Mouse (Mus musculus) MEL (cell line): Measurements from ENCODE around the gene Dyrk3. TPM values are rescaled to one million over a fixed set of nuclear protein-coding genes. Genes with fewer than 3 reads are reported as not detected.
A peak's percentile ranks its signal among the peaks of the same experiment; 100 is the strongest.

Experiments
- DNase-seq: peaks from one replicate; pipeline ENCODE4 v3.0.0; 2011; ENCODE audit warnings: low read depth, low spot score
- H3K27ac ChIP-seq: 2 replicates; pipeline ENCODE4 v1.5.1; 2012; ENCODE audit warnings: low read depth, mild to moderate bottlenecking, control low read depth, low read length, moderate library complexity; ENCODE audit not compliant: control insufficient read depth
- H3K27me3 ChIP-seq, 2 experiments: fragments of 150-350 bp in 1 of 2; sonication (generic) in 1 of 2; 2 replicates each; pipeline ENCODE4 v1.6.1; 2012; ENCODE audit warnings: low read length in 2 of 2, mild to moderate bottlenecking in 2 of 2, improper control_type of control experiment in 1 of 2, moderate library complexity in 1 of 2; ENCODE audit not compliant: insufficient read depth in 2 of 2, control insufficient read depth in 1 of 2
- H3K36me3 ChIP-seq, 2 experiments: 2 replicates each; pipeline ENCODE4 v1.6.1; 2012 to 2014; ENCODE audit warnings: low read length in 2 of 2, improper control_type of control experiment in 1 of 2, inconsistent platforms in 1 of 2, mild to moderate bottlenecking in 1 of 2; ENCODE audit not compliant: insufficient read depth in 2 of 2, control insufficient read depth in 1 of 2
- H3K4me1 ChIP-seq, 2 experiments: fragments of 150-350 bp in 1 of 2; sonication (generic) in 1 of 2; 2 replicates each; pipeline ENCODE4 v1.6.1; 2012; ENCODE audit warnings: low read length in 2 of 2, improper control_type of control experiment in 1 of 2, mild to moderate bottlenecking in 1 of 2; ENCODE audit not compliant: insufficient read depth in 2 of 2, control insufficient read depth in 1 of 2
- H3K4me3 ChIP-seq, 2 experiments: fragments of 150-350 bp in 1 of 2; sonication (generic) in 1 of 2; 2 replicates each; pipeline ENCODE4 v1.5.1; 2012; ENCODE audit warnings: low read depth in 2 of 2, low read length in 2 of 2, mild to moderate bottlenecking in 2 of 2, moderate library complexity in 2 of 2, control low read depth in 1 of 2, improper control_type of control experiment in 1 of 2; ENCODE audit not compliant: control insufficient read depth in 1 of 2, insufficient read depth in 1 of 2
- H3K79me2 ChIP-seq: 2 replicates; pipeline ENCODE4 v1.6.1; 2012; ENCODE audit warnings: mild to moderate bottlenecking, low read length, moderate library complexity; ENCODE audit not compliant: control insufficient read depth, poor library complexity, insufficient read depth
- H3K9ac ChIP-seq: 2 replicates; pipeline ENCODE4 v1.6.1; 2012; ENCODE audit warnings: low read depth, mild to moderate bottlenecking, control low read depth, low read length, moderate library complexity; ENCODE audit not compliant: control insufficient read depth, poor library complexity, severe bottlenecking
- H3K9me3 ChIP-seq: fragments of 150-350 bp; sonication (generic); replicated peaks from 2 replicates; pipeline ENCODE4 v1.6.1; 2012; ENCODE audit warnings: mild to moderate bottlenecking, low read length, improper control_type of control experiment, moderate library complexity; ENCODE audit not compliant: insufficient read depth
- BHLHE40 ChIP-seq: IDR thresholded peaks from 2 replicates; pipeline ENCODE4 v1.6.1; 2012; ENCODE audit warnings: low read depth, mild to moderate bottlenecking, inconsistent platforms, low read length, improper control_type of control experiment, borderline replicate concordance
- CHD2 ChIP-seq: IDR thresholded peaks from 2 replicates; pipeline ENCODE4 v1.6.1; 2011; ENCODE audit warnings: low read length, improper control_type of control experiment
- CTCF ChIP-seq, 3 experiments: IDR thresholded peaks in 2 of 3; conservative IDR thresholded peaks in 1 of 3; 2 replicates each; pipeline ENCODE4 v1.5.1; 2011 to 2012; ENCODE audit warnings: low read length in 3 of 3, low read depth in 2 of 3, mild to moderate bottlenecking in 2 of 3, improper control_type of control experiment in 1 of 3, inconsistent platforms in 1 of 3, mixed read lengths in 1 of 3, moderate library complexity in 1 of 3; ENCODE audit not compliant: control insufficient read depth in 1 of 3, insufficient read depth in 1 of 3, poor library complexity in 1 of 3, severe bottlenecking in 1 of 3
- ELF1 ChIP-seq: IDR thresholded peaks from 2 replicates; pipeline ENCODE4 v1.6.1; 2014; ENCODE audit warnings: low read depth, mild to moderate bottlenecking, inconsistent platforms, low read length, improper control_type of control experiment, moderate library complexity
- EP300 ChIP-seq, 2 experiments: IDR thresholded peaks; 2 replicates each; pipeline ENCODE4 v1.6.1; 2011; ENCODE audit warnings: improper control_type of control experiment in 2 of 2, low read length in 2 of 2, low read depth in 1 of 2, mild to moderate bottlenecking in 1 of 2
- ETS1 ChIP-seq: IDR thresholded peaks from 2 replicates; pipeline ENCODE4 v1.6.1; 2012; ENCODE audit warnings: low read depth, mild to moderate bottlenecking, inconsistent platforms, low read length, improper control_type of control experiment, moderate library complexity
- HCFC1 ChIP-seq: IDR thresholded peaks from 2 replicates; pipeline ENCODE4 v1.6.1; 2012; ENCODE audit warnings: low read depth, mild to moderate bottlenecking, inconsistent platforms, low read length, improper control_type of control experiment, moderate library complexity
- KAT2A ChIP-seq: conservative IDR thresholded peaks from 2 replicates; pipeline ENCODE4 v1.6.1; 2012; ENCODE audit warnings: low read depth, low read length, improper control_type of control experiment, inconsistent platforms
- MEF2A ChIP-seq: IDR thresholded peaks from 2 replicates; pipeline ENCODE4 v1.6.1; 2014; ENCODE audit warnings: low read depth, mild to moderate bottlenecking, inconsistent platforms, low read length, improper control_type of control experiment; ENCODE audit not compliant: poor library complexity, insufficient replicate concordance, severe bottlenecking; ENCODE audit errors: extremely low read depth
- MXI1 ChIP-seq: IDR thresholded peaks from 2 replicates; pipeline ENCODE4 v1.6.1; 2011; ENCODE audit warnings: mild to moderate bottlenecking, low read depth, low read length, improper control_type of control experiment
- NRF1 ChIP-seq: IDR thresholded peaks from 2 replicates; pipeline ENCODE4 v1.6.1; 2014; ENCODE audit warnings: low read depth, mild to moderate bottlenecking, inconsistent platforms, low read length, improper control_type of control experiment, moderate library complexity; ENCODE audit not compliant: poor library complexity, insufficient read depth, severe bottlenecking
- RCOR1 ChIP-seq: IDR thresholded peaks from 2 replicates; pipeline ENCODE4 v1.6.1; 2012; ENCODE audit warnings: low read depth, mild to moderate bottlenecking, inconsistent platforms, low read length, improper control_type of control experiment
- SIN3A ChIP-seq: IDR thresholded peaks from 2 replicates; pipeline ENCODE4 v1.6.1; 2012; ENCODE audit warnings: low read length, improper control_type of control experiment, inconsistent platforms
- SMC3 ChIP-seq: IDR thresholded peaks from 2 replicates; pipeline ENCODE4 v1.6.1; 2011; ENCODE audit warnings: low read depth, low read length, improper control_type of control experiment
- TCF12 ChIP-seq: IDR thresholded peaks from 2 replicates; pipeline ENCODE4 v1.6.1; 2014; ENCODE audit warnings: low read depth, mild to moderate bottlenecking, inconsistent platforms, low read length, improper control_type of control experiment, moderate library complexity
- UBTF ChIP-seq: IDR thresholded peaks from 2 replicates; pipeline ENCODE4 v1.6.1; 2012; ENCODE audit warnings: low read depth, mild to moderate bottlenecking, inconsistent platforms, low read length, improper control_type of control experiment, moderate library complexity, borderline replicate concordance; ENCODE audit not compliant: insufficient read depth
- ZC3H11A ChIP-seq: IDR thresholded peaks from 2 replicates; pipeline ENCODE4 v1.6.1; 2012; ENCODE audit warnings: low read depth, mild to moderate bottlenecking, inconsistent platforms, low read length, improper control_type of control experiment
- ZMIZ1 ChIP-seq: IDR thresholded peaks from 2 replicates; pipeline ENCODE4 v1.6.1; 2012; ENCODE audit warnings: low read depth, mild to moderate bottlenecking, inconsistent platforms, low read length, improper control_type of control experiment, moderate library complexity
- polyA plus RNA-seq, 2 experiments: library from polyadenylated mRNA; stranded (reverse) in 1 of 2; unstranded in 1 of 2; fragments of >175 nt in 1 of 2; fragments of >200 nt in 1 of 2; gene quantifications; 2 replicates each; pipeline versions ENCODE4 v1.2.1 to v1.2.4; 2012; ENCODE audit warnings: low replicate concordance in 2 of 2, low read depth in 1 of 2; ENCODE audit not compliant: insufficient read length in 2 of 2, insufficient read depth in 1 of 2, missing spikeins in 1 of 2
- total RNA-seq: library from RNA; depleted of rRNA; stranded (reverse); fragments of 300-350 nt; gene quantifications from 2 replicates; pipeline ENCODE4 v1.2.3, GENCODE M21; 2012

The Dyrk3 gene
- total and polyA plus RNA-seq, 3 experiments: 8.6 to 11.8 TPM; not detected in 1

DNA sequence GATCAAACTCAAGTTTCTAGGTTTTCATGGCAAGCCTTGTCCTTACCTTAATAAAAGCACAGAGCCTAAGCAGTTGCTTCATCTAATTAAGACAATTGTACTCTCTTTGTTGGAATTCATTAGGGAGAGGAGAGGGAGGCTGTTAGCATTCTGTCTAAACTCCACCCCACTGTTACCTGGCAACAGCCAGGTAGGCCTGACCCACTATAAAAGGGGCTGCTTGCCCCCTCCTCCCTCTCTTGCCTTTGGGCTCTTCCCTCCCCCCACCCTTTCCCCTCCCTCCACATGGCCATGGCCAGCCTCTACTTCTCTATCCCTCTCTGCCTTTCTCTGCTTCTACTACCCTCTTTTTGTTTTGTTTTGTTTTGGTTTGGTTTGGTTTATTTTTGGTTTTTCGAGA, 11.4 kb upstream of the Dyrk3 start:
- H3K27me3 ChIP-seq: no peaks in the 10 kb centered on the region
- no peak overlapping the region for H3K4me3 ChIP-seq
- H3K4me1 ChIP-seq: peaks cover 7 to 11% of the 10 kb centered on the region in 2 experiments
- H3K9me3 ChIP-seq: no peaks in the 10 kb centered on the region
- no peak overlapping the region for H3K27ac ChIP-seq
- no peak for DNase-seq
- TF ChIP-seq NRF1: no peak
- no peak for TF ChIP-seq KAT2A
- TF ChIP-seq TCF12: no peak
- TF ChIP-seq SMC3: no peak
- no peak for TF ChIP-seq EP300 (IDR thresholded peaks at IDR 0.05; ENCODE audit: low read depth in 1 of 2, low read length in 2 of 2)
- no peak for TF ChIP-seq ZC3H11A
- TF ChIP-seq MEF2A: no peak
- peaks cover 10% of the 10 kb centered on the region for H3K79me2 ChIP-seq
- no peak overlapping the region for H3K9ac ChIP-seq
- H3K36me3 ChIP-seq: peaks cover 0 to 24% of the 10 kb centered on the region in 2 experiments; a peak in 2 of 4 replicates

DNA sequence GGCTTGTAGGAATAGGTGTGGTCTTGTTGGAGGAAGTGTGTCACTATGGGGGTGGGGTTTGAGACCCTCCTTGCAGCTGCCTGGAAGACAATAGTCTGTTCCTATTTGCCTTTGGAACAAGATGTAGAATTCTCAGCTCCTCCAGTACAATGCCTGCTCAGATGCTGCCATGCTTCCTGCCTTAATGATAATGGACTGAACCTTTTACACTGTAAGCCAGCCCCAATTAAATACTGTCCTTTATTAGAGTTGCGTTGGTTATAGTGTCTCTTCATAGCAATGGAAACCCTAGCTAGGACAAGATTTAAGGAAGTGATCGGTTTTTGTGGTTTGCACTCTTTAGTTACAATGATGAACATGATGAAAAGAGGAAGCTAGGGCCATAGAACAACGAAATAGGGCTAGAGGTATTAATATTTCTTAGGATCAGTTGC, 8.1 kb upstream of the Dyrk3 start:
- Histone ChIP-seq H3K27ac (peak overlapping the region; percentile 38; the same call in 1 of the 2 replicates), H3K4me1 (peaks cover 14 to 17% of the 10 kb centered on the region in 2 experiments), H3K9me3 (no peaks in the 10 kb centered on the region), H3K79me2 (no peaks in the 10 kb centered on the region), H3K36me3 (peaks cover 0 to 25% of the 10 kb centered on the region in 2 experiments; a peak in 2 of 4 replicates), H3K4me3 (no peak overlapping the region), H3K9ac (no peak overlapping the region), H3K27me3 (no peaks in the 10 kb centered on the region)
- TF ChIP-seq MXI1 (no peak), UBTF (no peak), ELF1 (peak; percentile 19; the same call in 1 of the 2 replicates), BHLHE40 (no peak), CTCF (IDR thresholded peaks at IDR 0.05 in 2 of 3, conservative IDR thresholded peaks at IDR 0.05 in 1 of 3; ENCODE audit: control insufficient read depth in 1 of 3, insufficient read depth in 1 of 3, low read depth in 2 of 3, low read length in 3 of 3, poor library complexity in 1 of 3, severe bottlenecking in 1 of 3) (no peak), RCOR1 (peak; percentile 83), ETS1 (peak; percentile 48; the same call in 1 of the 2 replicates), CHD2 (no peak), ZMIZ1 (no peak), TCF12 (0 out of 2 replicates have a peak, but pooled peaks have one; percentile 16), SIN3A (peak; percentile 65; the same call in 1 of the 2 replicates), HCFC1 (0 out of 2 replicates have a peak, but pooled peaks have one; percentile 30), EP300 (IDR thresholded peaks at IDR 0.05; ENCODE audit: low read depth in 1 of 2, low read length in 2 of 2) (peak; percentile 53 to 79; a peak in 3 of 4 replicates)
- peak; percentile 86 for DNase-seq
